In the genomic region with DNA sequence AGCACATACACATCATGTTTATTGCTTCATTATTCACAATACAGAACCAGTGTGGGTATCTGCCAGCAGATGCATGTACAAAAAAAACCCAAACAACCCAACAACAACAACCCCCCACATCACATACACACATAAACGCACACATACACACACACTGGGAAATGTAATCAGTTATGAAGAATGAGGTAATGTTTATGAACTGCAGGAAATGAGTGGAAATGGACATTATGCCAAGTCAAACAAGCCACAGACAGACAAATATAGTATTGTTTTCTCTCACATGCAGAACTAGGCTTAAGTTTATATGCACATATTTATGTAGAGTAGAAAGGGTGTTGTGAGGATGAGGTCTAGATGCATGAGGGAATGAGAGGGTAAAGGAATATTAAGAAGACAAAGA, we compare ENCODE assay signal across 9 mouse cellular contexts. TPM values are rescaled to one million over a fixed set of nuclear protein-coding genes. Genes with fewer than 3 reads are reported as not detected.
DNase-seq lines count a peak whose midpoint lies in the region; ATAC-seq lines count a peak whose summit lies in the region.
"Had no signal": no experiment of that assay in that cellular context is flagged by ENCODE, and none has a peak within 500 bp of the region (broad histone marks: within the 10 kb centered on the region; RNA-seq: fewer than 3 reads in every experiment).

No protein-coding gene starts in this region.

- H3K27me3 ChIP-seq in heart, embryonic 12.5 days (replicated peaks): no peaks in the 10 kb centered on the region
- H3K27me3 ChIP-seq in embryonic facial prominence, embryonic 12.5 days: no peaks in the 10 kb centered on the region
- no peaks in the 10 kb centered on the region for H3K27me3 ChIP-seq in intestine, embryonic 16.5 days (replicated peaks; ENCODE audit: control insufficient read depth, insufficient read depth, low read length)
- no peaks in the 10 kb centered on the region for H3K27me3 ChIP-seq in midbrain, embryonic 12.5 days

- H3K4me2 ChIP-seq in heart, embryonic 12.5 days: peak overlapping the region; percentile 67
- peak overlapping the region; percentile 49 for H3K4me2 ChIP-seq in embryonic facial prominence, embryonic 12.5 days (replicated peaks)
- H3K4me2 ChIP-seq in intestine, embryonic 16.5 days (ENCODE audit: low read depth, low read length): peak overlapping the region; percentile 50
- H3K4me2 ChIP-seq in midbrain, embryonic 12.5 days (replicated peaks): peak overlapping the region; percentile 64

- peak overlapping the region; percentile 98 for H3K27ac ChIP-seq in heart, embryonic 12.5 days (ENCODE audit: poor library complexity, severe bottlenecking)
- no peak overlapping the region for H3K27ac ChIP-seq in embryonic facial prominence, embryonic 12.5 days
- H3K27ac ChIP-seq in intestine, embryonic 16.5 days (ENCODE audit: low read length): no peak overlapping the region
- no peak overlapping the region for H3K27ac ChIP-seq in midbrain, embryonic 12.5 days (replicated peaks)

- no peak for DNase-seq in heart, adult 9 months (ENCODE audit: low spot score in 2 of 2)
- no peak for DNase-seq in thymus, postnatal 14 days
- no peak for DNase-seq in right cerebral cortex, postnatal 10 days (ENCODE audit: low spot score in 2 of 2)
- DNase-seq in cerebellum, postnatal 4 days (ENCODE audit: low spot score in 2 of 2): no peak

- 55% methylated on average over 1 of the region's 1 CpGs for WGBS in heart, embryonic 12.5 days
- 83% methylated on average over 1 of the region's 1 CpGs for WGBS in embryonic facial prominence, embryonic 12.5 days
- WGBS in intestine, embryonic 16.5 days: 47% methylated on average over 1 of the region's 1 CpGs
- WGBS in midbrain, embryonic 12.5 days: 90% methylated on average over 1 of the region's 1 CpGs

- peaks cover 27% of the 10 kb centered on the region for H3K4me1 ChIP-seq in heart, embryonic 12.5 days (replicated peaks)
- peaks cover 4% of the 10 kb centered on the region; the same call in 1 of the 2 replicates for H3K4me1 ChIP-seq in embryonic facial prominence, embryonic 12.5 days
- H3K4me1 ChIP-seq in intestine, embryonic 16.5 days (ENCODE audit: control insufficient read depth, insufficient read depth, low read length): peaks cover 23% of the 10 kb centered on the region
- peaks cover 7% of the 10 kb centered on the region; the same call in 1 of the 2 replicates for H3K4me1 ChIP-seq in midbrain, embryonic 12.5 days

- no peaks in the 10 kb centered on the region for H3K9me3 ChIP-seq in heart, embryonic 12.5 days (replicated peaks)
- H3K9me3 ChIP-seq in embryonic facial prominence, embryonic 12.5 days: no peaks in the 10 kb centered on the region
- no peaks in the 10 kb centered on the region for H3K9me3 ChIP-seq in intestine, embryonic 16.5 days (ENCODE audit: control insufficient read depth, low read length)
- H3K9me3 ChIP-seq in midbrain, embryonic 12.5 days: no peaks in the 10 kb centered on the region
- H3K9me3 ChIP-seq: G1E had no signal

- no peak for ATAC-seq in heart, embryonic 12.5 days (ENCODE audit: insufficient number of reproducible peaks, low FRiP score)
- no peak for ATAC-seq in embryonic facial prominence, embryonic 12.5 days (ENCODE audit: insufficient number of reproducible peaks, insufficient read depth, low FRiP score, low TSS enrichment)
- no peak for ATAC-seq in intestine, embryonic 16.5 days
- ATAC-seq in midbrain, embryonic 12.5 days (ENCODE audit: low FRiP score, low read depth): no peak

- H3K9ac ChIP-seq in heart, embryonic 12.5 days: no peak overlapping the region
- H3K9ac ChIP-seq in embryonic facial prominence, embryonic 12.5 days: no peak overlapping the region
- no peak overlapping the region for H3K9ac ChIP-seq in intestine, embryonic 16.5 days (ENCODE audit: low read depth, low read length)
- no peak overlapping the region for H3K9ac ChIP-seq in midbrain, embryonic 12.5 days (replicated peaks)

- peaks cover 21% of the 10 kb centered on the region for H3K36me3 ChIP-seq in heart, embryonic 12.5 days
- H3K36me3 ChIP-seq in embryonic facial prominence, embryonic 12.5 days: no peaks in the 10 kb centered on the region
- H3K36me3 ChIP-seq in intestine, embryonic 16.5 days (ENCODE audit: control insufficient read depth, insufficient read depth, low read length): peaks cover 5% of the 10 kb centered on the region; the same call in 1 of the 2 replicates
- H3K36me3 ChIP-seq in midbrain, embryonic 12.5 days: no peaks in the 10 kb centered on the region

- peak overlapping the region; percentile 72 for H3K4me3 ChIP-seq in heart, embryonic 12.5 days
- H3K4me3 ChIP-seq in embryonic facial prominence, embryonic 12.5 days: 0 out of 2 replicates have a peak overlapping the region, but pooled peaks have one; percentile 72
- peak overlapping the region; percentile 68 for H3K4me3 ChIP-seq in intestine, embryonic 16.5 days (ENCODE audit: low read length)
- 0 out of 2 replicates have a peak overlapping the region, but pooled peaks have one; percentile 59 for H3K4me3 ChIP-seq in midbrain, embryonic 12.5 days

RNA-seq across cellular contexts. Expression of gene Aaed1, which starts 1.2 kb away (rescaled TPM):
- polyA plus RNA-seq in heart, embryonic 12.5 days (2016; fragmentation: Nextera tagmentation; extraction: Ambion mirVana): 89.0 and 93.6 TPM in 2 replicates
- polyA plus RNA-seq in embryonic facial prominence, embryonic 12.5 days (2016; fragmentation: Nextera tagmentation; extraction: Ambion mirVana): 35.1 and 37.8 TPM in 2 replicates
- polyA plus RNA-seq in intestine, embryonic 16.5 days (2015; fragmentation: Nextera tagmentation; extraction: Ambion mirVana): 35.4 and 37.3 TPM in 2 replicates
- polyA plus RNA-seq in midbrain, embryonic 12.5 days (2016; fragmentation: Nextera tagmentation; extraction: Ambion mirVana): 16.4 and 19.2 TPM in 2 replicates

RNA-seq across cellular contexts. Expression of gene Cdc14b, which starts 36.2 kb away (rescaled TPM):
- polyA plus RNA-seq in heart, embryonic 12.5 days (2016; fragmentation: Nextera tagmentation; extraction: Ambion mirVana): 21.7 and 22.1 TPM in 2 replicates
- 26.3 and 27.8 TPM in 2 replicates for polyA plus RNA-seq in embryonic facial prominence, embryonic 12.5 days (2016; fragmentation: Nextera tagmentation; extraction: Ambion mirVana)
- 22.5 and 27.1 TPM in 2 replicates for polyA plus RNA-seq in intestine, embryonic 16.5 days (2015; fragmentation: Nextera tagmentation; extraction: Ambion mirVana)
- 6.7 and 9.1 TPM in 2 replicates for polyA plus RNA-seq in midbrain, embryonic 12.5 days (2016; fragmentation: Nextera tagmentation; extraction: Ambion mirVana)

RNA-seq across cellular contexts. Expression of gene Ctsl, which starts 59.4 kb away (rescaled TPM):
- polyA plus RNA-seq in heart, embryonic 12.5 days (2016; fragmentation: Nextera tagmentation; extraction: Ambion mirVana): 266 and 280 TPM in 2 replicates
- 153 and 157 TPM in 2 replicates for polyA plus RNA-seq in embryonic facial prominence, embryonic 12.5 days (2016; fragmentation: Nextera tagmentation; extraction: Ambion mirVana)
- 235 and 256 TPM in 2 replicates for polyA plus RNA-seq in intestine, embryonic 16.5 days (2015; fragmentation: Nextera tagmentation; extraction: Ambion mirVana)
- polyA plus RNA-seq in midbrain, embryonic 12.5 days (2016; fragmentation: Nextera tagmentation; extraction: Ambion mirVana): 103 and 116 TPM in 2 replicates
